Mouse (Mus musculus): ENCODE results near the gene Gm45753. TPM values are rescaled to one million over a fixed set of nuclear protein-coding genes. Genes with fewer than 3 reads are reported as not detected.
A peak's percentile ranks its signal among the peaks of the same experiment; 100 is the strongest.
"Not testable (repeated sequence)": the region's sequence is repeated elsewhere in the genome, so short reads cannot be mapped to it uniquely, and the experiment has no call there.

Gene Gm45753
- total and polyA plus RNA-seq, 2 experiments from 2014 or later: not detected

DNA sequence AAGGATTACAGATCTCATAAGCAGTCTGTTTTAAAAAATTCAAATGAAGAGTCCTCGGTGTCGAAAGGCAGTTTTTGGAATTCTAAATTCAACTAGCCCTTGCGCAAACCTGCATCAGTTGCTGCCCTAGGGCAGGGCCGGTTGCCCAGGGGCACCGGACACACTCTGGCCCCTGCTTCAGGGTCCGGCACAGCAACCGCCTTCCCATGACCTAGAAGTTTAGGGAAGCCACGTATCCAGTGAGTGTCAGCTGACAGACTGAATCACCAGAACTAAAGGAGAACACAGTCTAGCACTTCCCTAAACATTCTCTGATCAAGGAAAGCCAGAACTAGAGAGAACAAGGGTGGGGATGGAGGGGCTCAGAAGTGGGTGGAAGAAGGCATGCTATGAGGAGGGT is 25.2 kb upstream of the Gm45753 start:
- H3K36me3 ChIP-seq (replicated peaks; ENCODE audit: control insufficient read depth, insufficient read depth, low read length): no peaks in the 10 kb centered on the region
- peak overlapping the region; percentile 85 for H3K4me2 ChIP-seq (ENCODE audit: low read depth, low read length)
- H3K4me3 ChIP-seq (ENCODE audit: low read depth, low read length): peak overlapping the region; percentile 56
- TF ChIP-seq EP300 (IDR thresholded peaks at IDR 0.05; ENCODE audit: low read depth): no peak
- TF ChIP-seq CTCF (IDR thresholded peaks at IDR 0.05; ENCODE audit: low read depth): no peak
- H3K4me1 ChIP-seq (ENCODE audit: control insufficient read depth, insufficient read depth): no peaks in the 10 kb centered on the region
- DNase-seq (ENCODE audit: low spot score) (no peak), ATAC-seq (ENCODE audit: insufficient read depth, low read depth) (peak; percentile 27; the same call in 1 of the 2 replicates)
- H3K9ac ChIP-seq (replicated peaks; ENCODE audit: low read depth, low read length): peak overlapping the region; percentile 49; the same call in 1 of the 2 replicates
- WGBS: 4% methylated on average over 8 of the region's 8 CpGs
- no peaks in the 10 kb centered on the region for H3K27me3 ChIP-seq (ENCODE audit: control insufficient read depth, insufficient read depth, low read length)
- H3K9me3 ChIP-seq (replicated peaks; ENCODE audit: control insufficient read depth, low read length): no peaks in the 10 kb centered on the region
- peak overlapping the region; percentile 9; the same call in 1 of the 2 replicates for H3K27ac ChIP-seq (ENCODE audit: low read depth)

DNA sequence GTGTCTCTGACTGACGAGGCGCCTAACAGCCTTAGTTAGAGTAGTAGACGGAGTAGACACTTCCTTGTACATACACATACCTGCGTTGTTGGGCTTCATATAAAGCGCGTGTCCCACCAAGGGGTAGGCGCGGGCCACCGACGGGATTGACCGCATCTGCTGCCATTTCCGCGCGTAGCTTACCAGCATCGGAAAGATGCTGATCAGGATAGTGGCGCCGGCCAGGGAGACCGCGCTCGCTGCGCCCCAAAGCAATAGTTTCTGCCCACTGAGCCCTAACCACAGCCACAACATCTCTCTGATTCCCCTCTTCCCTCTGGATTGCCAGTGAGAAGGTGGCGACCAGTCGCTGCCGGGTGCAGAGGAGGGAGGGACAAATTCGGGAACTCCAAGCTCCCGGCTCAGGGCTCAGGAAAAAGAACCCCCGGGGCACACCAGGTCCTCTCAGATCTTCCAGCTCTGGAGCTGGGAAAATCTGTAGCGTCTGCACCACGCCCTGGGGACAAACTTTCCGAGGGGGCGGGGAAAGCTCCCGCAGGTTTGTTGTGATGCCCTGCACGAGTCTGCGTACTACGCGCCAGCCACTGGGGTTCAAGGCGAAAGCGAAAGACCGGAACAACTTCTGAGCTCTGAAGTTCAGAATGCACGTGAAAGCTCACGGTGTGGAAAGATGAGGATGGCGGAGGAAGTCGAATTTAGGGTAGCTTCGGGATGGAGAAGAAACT is 24.6 kb upstream of the Gm45753 start, which contains the start of gene Cyp4v3:
Cyp4v3 (minus strand) TSS at position 532 of the 725 bp plus-strand sequence.
- TF ChIP-seq EP300 (IDR thresholded peaks at IDR 0.05; ENCODE audit: low read depth): no peak
- TF ChIP-seq CTCF (IDR thresholded peaks at IDR 0.05; ENCODE audit: low read depth): no peak
- peak within 1 kb of the TSS; percentile 9; the same call in 1 of the 2 replicates for H3K27ac ChIP-seq (ENCODE audit: low read depth)
- peak within 1 kb of the TSS; percentile 85 for H3K4me2 ChIP-seq (ENCODE audit: low read depth, low read length)

DNA sequence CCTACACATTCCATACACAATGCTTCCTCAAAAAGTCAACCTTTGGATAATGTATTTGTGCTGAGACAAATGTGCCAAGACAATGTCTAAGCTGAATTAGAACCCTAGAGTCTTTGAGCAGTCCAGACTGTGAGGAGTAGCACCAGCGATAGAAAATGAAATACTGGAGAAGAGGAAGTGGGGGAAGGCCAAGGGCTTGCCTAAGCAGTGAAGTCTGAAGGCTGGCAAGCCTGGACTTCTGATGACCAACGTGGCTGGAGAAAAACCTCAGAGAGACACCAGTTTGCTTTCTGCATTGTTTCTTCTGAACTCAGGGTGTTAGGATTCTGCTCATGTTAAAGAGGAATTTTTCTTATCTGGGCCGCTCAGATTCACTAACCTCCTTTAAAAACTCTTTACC is 22.6 kb upstream of the Gm45753 start:
- TF ChIP-seq EP300 (IDR thresholded peaks at IDR 0.05; ENCODE audit: low read depth) (no peak), CTCF (IDR thresholded peaks at IDR 0.05; ENCODE audit: low read depth) (no peak)
- no peaks in the 10 kb centered on the region for H3K4me1 ChIP-seq (ENCODE audit: control insufficient read depth, insufficient read depth)
- H3K9ac ChIP-seq (replicated peaks; ENCODE audit: low read depth, low read length): no peak overlapping the region
- no peak for ATAC-seq (ENCODE audit: insufficient read depth, low read depth)
- H3K27me3 ChIP-seq (ENCODE audit: control insufficient read depth, insufficient read depth, low read length): no peaks in the 10 kb centered on the region
- no peak overlapping the region for H3K4me2 ChIP-seq (ENCODE audit: low read depth, low read length)
- H3K4me3 ChIP-seq (ENCODE audit: low read depth, low read length): no peak overlapping the region
- WGBS: 70% methylated on average over 3 of the region's 3 CpGs
- no peaks in the 10 kb centered on the region for H3K9me3 ChIP-seq (replicated peaks; ENCODE audit: control insufficient read depth, low read length)
- no peaks in the 10 kb centered on the region for H3K36me3 ChIP-seq (replicated peaks; ENCODE audit: control insufficient read depth, insufficient read depth, low read length)
- DNase-seq (ENCODE audit: low spot score): no peak
- no peak overlapping the region for H3K27ac ChIP-seq (ENCODE audit: low read depth)

More for the DNA sequence above, 24.6 kb upstream of the Gm45753 start, which contains the start of gene Cyp4v3:
- 1% methylated on average over 43 of the region's 44 CpGs for WGBS
- H3K4me3 ChIP-seq (ENCODE audit: low read depth, low read length): peak within 1 kb of the TSS; percentile 56
- H3K9me3 ChIP-seq (replicated peaks; ENCODE audit: control insufficient read depth, low read length): no peaks in the 10 kb centered on the region
- H3K36me3 ChIP-seq (replicated peaks; ENCODE audit: control insufficient read depth, insufficient read depth, low read length): no peaks in the 10 kb centered on the region
- ATAC-seq (ENCODE audit: insufficient read depth, low read depth): peak; percentile 80
- DNase-seq (ENCODE audit: low spot score): peak; percentile 59
- H3K4me1 ChIP-seq (ENCODE audit: control insufficient read depth, insufficient read depth): no peaks in the 10 kb centered on the region
- H3K27me3 ChIP-seq (ENCODE audit: control insufficient read depth, insufficient read depth, low read length): no peaks in the 10 kb centered on the region
- peak within 1 kb of the TSS; percentile 49 for H3K9ac ChIP-seq (replicated peaks; ENCODE audit: low read depth, low read length)

DNA sequence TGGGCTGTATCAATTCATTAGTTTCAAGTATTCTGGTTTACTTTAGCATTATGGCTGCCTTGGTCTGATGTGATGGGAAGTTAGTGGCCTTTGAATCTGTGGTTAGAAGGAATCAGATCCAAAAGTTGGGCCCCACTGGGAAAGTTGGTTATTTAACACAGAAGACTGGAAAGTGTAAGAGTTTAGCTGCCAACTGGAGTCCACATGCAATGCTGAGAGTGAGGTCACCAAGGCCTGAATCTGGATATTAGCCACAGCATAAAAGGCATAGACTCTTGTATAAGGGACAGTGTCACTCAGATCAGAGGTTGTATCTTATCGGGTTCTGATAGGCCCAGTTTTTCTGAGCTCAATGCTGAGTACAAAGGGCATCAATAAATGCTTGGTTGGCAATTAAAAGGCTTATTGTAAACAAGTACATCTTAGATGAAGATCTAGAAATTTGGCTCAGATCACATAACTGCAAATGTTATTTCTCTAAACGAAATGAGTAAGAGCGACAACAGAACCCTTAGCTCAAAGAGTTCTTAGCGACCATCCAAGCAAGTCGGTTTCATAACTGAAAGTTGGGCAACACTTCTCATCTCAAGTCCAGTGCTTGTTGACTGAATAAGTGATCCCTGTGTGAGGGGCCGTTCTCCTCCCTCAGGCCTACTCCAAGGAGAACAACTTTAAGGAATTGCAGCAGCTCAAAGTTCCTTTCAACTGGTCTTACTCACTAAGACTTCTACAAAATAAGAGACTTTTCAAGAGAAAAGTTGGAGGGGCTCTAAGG is 21.1 kb upstream of the Gm45753 start:
- DNase-seq (ENCODE audit: low spot score) (no peak), ATAC-seq (ENCODE audit: insufficient read depth, low read depth) (no peak)
- TF ChIP-seq CTCF (IDR thresholded peaks at IDR 0.05; ENCODE audit: low read depth) (no peak), EP300 (IDR thresholded peaks at IDR 0.05; ENCODE audit: low read depth) (no peak)
- Histone ChIP-seq H3K27ac (ENCODE audit: low read depth) (no peak overlapping the region), H3K4me1 (ENCODE audit: control insufficient read depth, insufficient read depth) (no peaks in the 10 kb centered on the region), H3K9ac (replicated peaks; ENCODE audit: low read depth, low read length) (no peak overlapping the region), H3K9me3 (replicated peaks; ENCODE audit: control insufficient read depth, low read length) (no peaks in the 10 kb centered on the region), H3K4me2 (ENCODE audit: low read depth, low read length) (no peak overlapping the region), H3K27me3 (ENCODE audit: control insufficient read depth, insufficient read depth, low read length) (no peaks in the 10 kb centered on the region), H3K4me3 (ENCODE audit: low read depth, low read length) (no peak overlapping the region), H3K36me3 (replicated peaks; ENCODE audit: control insufficient read depth, insufficient read depth, low read length) (no peaks in the 10 kb centered on the region)
- WGBS: 83% methylated on average over 6 of the region's 6 CpGs

DNA sequence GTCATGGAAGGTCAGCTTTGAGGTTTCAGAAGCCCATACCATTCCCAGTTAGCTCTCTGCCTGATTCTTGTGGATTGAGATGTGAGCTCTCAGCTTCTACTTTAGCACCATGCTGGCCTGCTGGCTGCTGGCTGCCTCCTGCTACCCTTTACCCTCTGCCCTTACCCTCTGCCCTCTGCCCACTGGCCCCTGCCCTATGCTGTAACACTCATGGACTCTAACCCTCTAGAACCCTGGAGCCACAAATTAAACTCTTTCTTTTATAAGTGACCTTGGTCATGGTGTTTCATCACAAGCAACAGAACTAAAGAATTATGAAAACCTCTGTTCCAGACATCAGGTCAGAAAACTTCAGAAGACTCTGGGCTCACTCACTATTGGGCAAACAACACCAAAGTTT is 18.8 kb upstream of the Gm45753 start:
- H3K9me3 ChIP-seq (replicated peaks; ENCODE audit: control insufficient read depth, low read length): not testable (repeated sequence)

More for the DNA sequence above, 18.8 kb upstream of the Gm45753 start:
- H3K9ac ChIP-seq (replicated peaks; ENCODE audit: low read depth, low read length); H3K27ac ChIP-seq (ENCODE audit: low read depth); H3K4me2 ChIP-seq (ENCODE audit: low read depth, low read length); H3K4me1 ChIP-seq (ENCODE audit: control insufficient read depth, insufficient read depth); H3K27me3 ChIP-seq (ENCODE audit: control insufficient read depth, insufficient read depth, low read length); H3K4me3 ChIP-seq (ENCODE audit: low read depth, low read length); H3K36me3 ChIP-seq (replicated peaks; ENCODE audit: control insufficient read depth, insufficient read depth, low read length); ATAC-seq (ENCODE audit: insufficient read depth, low read depth); DNase-seq (ENCODE audit: low spot score): not testable (repeated sequence)
